Mouse (Mus musculus) heart, adult 8-10 months (tissue): ENCODE measurements at regions not wholly inside any gene's neighbourhood (a gene's known extent, or its start where the extent isn't known, plus 50 kb on each side); places are given as distances from the start of the nearest gene placed in this dataset.
"Not testable (repeated sequence)": the region's sequence is repeated elsewhere in the genome, so short reads cannot be mapped to it uniquely, and the experiment has no call there.

Experiments used
- DNase-seq: peaks from one replicate; pipeline ENCODE4 v3.0.0; 2022; ENCODE audit warnings: low spot score

- DNase-seq, result no peak
Measured at GRCm38 (mm10) chr11:27105920-27106319, 512.1 kb upstream of the Vrk2 start.

- DNase-seq, result no peak
Measured at GRCm38 (mm10) chr11:27102906-27103305, 509.1 kb upstream of the Vrk2 start.

- no peak for DNase-seq
Measured at GRCm38 (mm10) chr11:27102045-27102444, 508.2 kb upstream of the Vrk2 start.

GRCm38 (mm10) chr11:27096615-27097014 lies 502.8 kb upstream of the Vrk2 start:
- DNase-seq, result no peak

- DNase-seq, result not testable (repeated sequence)
Measured at GRCm38 (mm10) chr11:27095460-27095859, 501.7 kb upstream of the Vrk2 start.

- DNase-seq, result no peak
Measured at GRCm38 (mm10) chr11:27086516-27086915, 492.7 kb upstream of the Vrk2 start.

GRCm38 (mm10) chr11:27081188-27081587 lies 487.4 kb upstream of the Vrk2 start:
- no peak for DNase-seq

- DNase-seq, result no peak
Measured at GRCm38 (mm10) chr11:27070381-27070780, 476.6 kb upstream of the Vrk2 start.

- DNase-seq, result no peak
Measured at GRCm38 (mm10) chr11:27027243-27027852, 433.5 kb upstream of the Vrk2 start.

GRCm38 (mm10) chr11:27025500-27025899 lies 431.7 kb upstream of the Vrk2 start:
- DNase-seq, result no peak

GRCm38 (mm10) chr11:26996292-26997099 lies 402.7 kb upstream of the Vrk2 start:
- no peak for DNase-seq

GRCm38 (mm10) chr11:26981216-26981615 lies 387.4 kb upstream of the Vrk2 start:
- no peak for DNase-seq

- no peak for DNase-seq
Measured at GRCm38 (mm10) chr11:26972533-26973081, 378.8 kb upstream of the Vrk2 start.

- no peak for DNase-seq
Measured at GRCm38 (mm10) chr11:26971161-26971560, 377.4 kb upstream of the Vrk2 start.

- no peak for DNase-seq
Measured at GRCm38 (mm10) chr11:26967427-26967826, 373.6 kb upstream of the Vrk2 start.

- DNase-seq, result no peak
Measured at GRCm38 (mm10) chr11:26962928-26963667, 369.3 kb upstream of the Vrk2 start.

GRCm38 (mm10) chr11:26962040-26962927 lies 368.5 kb upstream of the Vrk2 start:
- DNase-seq, result no peak

- DNase-seq, result peak; percentile 79
Measured at GRCm38 (mm10) chr11:26961336-26961980, 367.7 kb upstream of the Vrk2 start.

GRCm38 (mm10) chr11:26956153-26956552 lies 362.4 kb upstream of the Vrk2 start:
- DNase-seq, result no peak

- no peak for DNase-seq
Measured at GRCm38 (mm10) chr11:26931766-26932165, 338.0 kb upstream of the Vrk2 start.

- DNase-seq, result no peak
Measured at GRCm38 (mm10) chr11:26907099-26907498, 313.3 kb upstream of the Vrk2 start.
